ENCODE assay signal across 15 mouse cellular contexts in the genomic region with DNA sequence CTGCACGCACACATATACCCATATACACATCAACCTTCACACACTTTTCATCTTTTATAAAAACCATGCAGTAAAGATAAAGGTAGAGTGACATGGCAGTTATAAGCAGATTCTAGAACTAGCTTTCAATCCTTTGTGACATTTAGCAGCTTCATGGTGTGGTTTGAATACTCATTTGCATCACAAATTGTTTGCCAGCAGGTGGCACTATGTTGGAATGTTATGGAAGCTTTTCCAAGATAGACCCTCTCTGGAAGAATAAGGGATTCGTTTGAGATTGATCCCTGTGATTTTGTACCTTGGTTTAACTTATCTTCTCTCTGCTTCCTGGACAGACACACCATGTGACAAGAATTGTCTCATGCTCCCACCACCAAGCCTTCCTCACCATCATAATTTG.
A peak's percentile ranks its signal among the peaks of the same experiment; 100 is the strongest.
DNase-seq lines count a peak whose midpoint lies in the region; ATAC-seq and TF ChIP-seq lines count a peak whose summit lies in the region.
"Had no signal": no experiment of that assay in that cellular context is flagged by ENCODE, and none has a peak within 500 bp of the region (broad histone marks: within the 10 kb centered on the region; RNA-seq: fewer than 3 reads in every experiment).

No protein-coding gene starts in this region.

- no peaks in the 10 kb centered on the region for H3K9me3 ChIP-seq in ES-E14 (ENCODE audit: control insufficient read depth, insufficient read depth, low read depth, low read length)
- H3K9me3 ChIP-seq: limb, embryonic 13.5 days; stomach, embryonic 15.5 days had no signal

- no peak for DNase-seq in heart, adult 2 months
- no peak for DNase-seq in heart, adult 8-10 months (ENCODE audit: low spot score)
- DNase-seq in left cerebral cortex, adult 18-20 months (ENCODE audit: low spot score in 2 of 2) = peak; percentile 1
- no peak for DNase-seq in left cerebral cortex, postnatal 36 days (ENCODE audit: low spot score in 2 of 2)
- peak; percentile 21 for DNase-seq in ES-E14 (ENCODE audit: low read depth, low spot score)
- DNase-seq in adrenal gland, postnatal 36 days = peak; percentile 3 to 17
- no peak for DNase-seq in spleen, postnatal 14 days (ENCODE audit: low spot score in 2 of 2)
- DNase-seq: cerebellum, adult 8-10 months; gastrocnemius, postnatal 14 days had no signal

- intact Hi-C loops in heart, adult 2 months (cut with DNase I) = loop anchor here (10.0 kb wide), 1 partner anchor 354 kb away; no protein-coding TSS in a partner anchor
- intact Hi-C loops in left cerebral cortex, postnatal 36 days (cut with DNase I) = no loop called here

- no peak for TF ChIP-seq POLR2A in heart, adult 2 months (IDR thresholded peaks at IDR 0.05; ENCODE audit: insufficient read depth, low read depth, low read length)

- no peaks in the 10 kb centered on the region for H3K36me3 ChIP-seq in heart, adult 2 months (ENCODE audit: control insufficient read depth, insufficient read depth, low read length)
- H3K36me3 ChIP-seq in ES-E14 (ENCODE audit: control insufficient read depth, insufficient read depth, low read length, poor library complexity, severe bottlenecking) = no peaks in the 10 kb centered on the region
- H3K36me3 ChIP-seq: limb, embryonic 13.5 days; stomach, embryonic 15.5 days had no signal

- 0 out of 2 replicates have a peak, but pooled peaks have one; percentile 17 for TF ChIP-seq CTCF in heart, adult 2 months (IDR thresholded peaks at IDR 0.05)

- H3K4me1 ChIP-seq in heart, adult 2 months (ENCODE audit: control insufficient read depth, insufficient read depth, low read length) = no peaks in the 10 kb centered on the region
- no peaks in the 10 kb centered on the region for H3K4me1 ChIP-seq in ES-E14 (ENCODE audit: control insufficient read depth in 2 of 2, insufficient read depth in 2 of 2, low read length in 2 of 2, poor library complexity in 1 of 2)
- H3K4me1 ChIP-seq: limb, embryonic 13.5 days; stomach, embryonic 15.5 days had no signal

- H3K27ac ChIP-seq in heart, adult 2 months = no peak overlapping the region
- H3K27ac ChIP-seq in ES-E14 (ENCODE audit: insufficient read depth, low read depth, low read length, poor library complexity, severe bottlenecking) = no peak overlapping the region
- H3K27ac ChIP-seq: limb, embryonic 13.5 days; macrophage; stomach, embryonic 15.5 days had no signal

- in situ Hi-C loops in ES-E14 (cut with MboI; ENCODE audit: low sequenced_read_pairs in 2 of 2, unreplicated experiment in 2 of 2) = no loop called here

- H3K79me2 ChIP-seq in heart, adult 2 months (replicated peaks; ENCODE audit: control insufficient read depth, insufficient read depth, low read length) = no peaks in the 10 kb centered on the region

- no peak for TF ChIP-seq EP300 in heart, adult 2 months (IDR thresholded peaks at IDR 0.05; ENCODE audit: insufficient read depth, low read depth, low read length)

- H3K9ac ChIP-seq in heart, adult 2 months (ENCODE audit: low read depth, low read length) = no peak overlapping the region
- no peak overlapping the region for H3K9ac ChIP-seq in ES-E14 (ENCODE audit: insufficient read depth, low read depth, low read length, poor library complexity, severe bottlenecking)
- H3K9ac ChIP-seq: limb, embryonic 13.5 days; stomach, embryonic 15.5 days had no signal

- 45% methylated on average over 2 of the region's 2 CpGs for WGBS in heart, adult 2 months

- H3K27me3 ChIP-seq in heart, adult 2 months (ENCODE audit: control insufficient read depth, insufficient read depth, low read length) = no peaks in the 10 kb centered on the region
- H3K27me3 ChIP-seq: CH12.LX; limb, embryonic 13.5 days; stomach, embryonic 15.5 days had no signal

- ATAC-seq in inflammation-experienced regulatory T-cells, adult 6 months = no peak
- ATAC-seq: activated CD4-positive, CD25-positive, alpha-beta regulatory T cell, adult 4 months had no signal

- no peak overlapping the region for H3K4me3 ChIP-seq in heart, adult 2 months
- no peak overlapping the region for H3K4me3 ChIP-seq in ES-E14 (ENCODE audit: insufficient read depth in 1 of 2, low read depth in 1 of 2, low read length in 2 of 2, poor library complexity in 1 of 2, severe bottlenecking in 1 of 2)
- H3K4me3 ChIP-seq: limb, embryonic 13.5 days; stomach, embryonic 15.5 days had no signal

TF ChIP-seq in ES-E14, 5 proteins besides CTCF, POLR2A, EP300 and RAD21:
- TF ChIP-seq MAFK (IDR thresholded peaks at IDR 0.05; ENCODE audit: insufficient read depth, low read depth, low read length) = no peak
- TF ChIP-seq CHD2 (IDR thresholded peaks at IDR 0.05; ENCODE audit: low read depth, low read length) = no peak
- TF ChIP-seq ZC3H11A (IDR thresholded peaks at IDR 0.05; ENCODE audit: borderline replicate concordance, low read depth, low read length) = no peak
- TF ChIP-seq ZNF384 (IDR thresholded peaks at IDR 0.05; ENCODE audit: low read depth, low read length) = no peak
- TF ChIP-seq HCFC1 (IDR thresholded peaks at IDR 0.05; ENCODE audit: borderline replicate concordance, insufficient read depth, low read length) = no peak

Comparison
In these comparisons a context has a peak if more than half of its experiments do, and no peak if none do; other contexts are left out.
1. DNase-seq: peak in left cerebral cortex, adult 18-20 months (2 of 2), ES-E14 (single experiment) and adrenal gland, postnatal 36 days (2 of 2); none in heart, adult 2 months (0 of 2), heart, adult 8-10 months (single experiment), left cerebral cortex, postnatal 36 days (0 of 2) and spleen, postnatal 14 days (0 of 2).